Mouse (Mus musculus): ENCODE measurements around the gene Gm960. TPM values are rescaled to one million over a fixed set of nuclear protein-coding genes. Genes with fewer than 3 reads are reported as not detected.

The Gm960 gene
- polyA plus RNA-seq, 1 experiment from 2014 or later: 0.33 TPM

DNA sequence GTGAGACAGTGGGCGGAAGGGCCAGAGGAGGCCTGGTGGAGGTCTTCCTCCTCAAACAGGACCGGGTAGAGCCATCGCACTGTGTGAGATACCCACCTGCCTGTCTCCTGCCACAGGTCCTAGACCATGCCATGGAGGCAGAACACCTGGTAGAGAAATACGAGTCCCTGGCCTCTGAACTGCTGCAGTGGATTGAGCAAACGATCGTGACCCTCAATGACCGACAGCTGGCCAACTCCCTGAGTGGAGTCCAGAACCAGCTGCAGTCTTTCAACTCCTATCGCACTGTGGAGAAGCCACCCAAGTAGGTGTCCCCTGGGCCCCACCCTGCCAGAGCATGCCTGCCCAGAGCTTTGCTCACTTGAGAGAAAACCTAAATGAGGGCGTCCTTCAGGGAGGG, 30.7 kb upstream of the Gm960 start:
- no peak overlapping the region for H3K27ac ChIP-seq (ENCODE audit: low read depth)
- no peak overlapping the region for H3K9ac ChIP-seq (replicated peaks)
- no peak for TF ChIP-seq CTCF (IDR thresholded peaks at IDR 0.05; ENCODE audit: low read depth)
- TF ChIP-seq EP300 (IDR thresholded peaks at IDR 0.05; ENCODE audit: low read depth): no peak
- no peaks in the 10 kb centered on the region for H3K36me3 ChIP-seq (replicated peaks; ENCODE audit: insufficient read depth, low read length)
- DNase-seq (no peak), ATAC-seq (no peak)
- no peak overlapping the region for H3K4me2 ChIP-seq (ENCODE audit: low read depth, low read length)
- H3K9me3 ChIP-seq (ENCODE audit: low read length): no peaks in the 10 kb centered on the region
- H3K4me3 ChIP-seq (ENCODE audit: low read depth, low read length): no peak overlapping the region
- WGBS (ENCODE audit: insufficient replicate concordance): 59% methylated on average over 9 of the region's 9 CpGs
- H3K27me3 ChIP-seq (ENCODE audit: insufficient read depth, low read length): no peaks in the 10 kb centered on the region
- no peaks in the 10 kb centered on the region for H3K4me1 ChIP-seq (ENCODE audit: insufficient read depth)

DNA sequence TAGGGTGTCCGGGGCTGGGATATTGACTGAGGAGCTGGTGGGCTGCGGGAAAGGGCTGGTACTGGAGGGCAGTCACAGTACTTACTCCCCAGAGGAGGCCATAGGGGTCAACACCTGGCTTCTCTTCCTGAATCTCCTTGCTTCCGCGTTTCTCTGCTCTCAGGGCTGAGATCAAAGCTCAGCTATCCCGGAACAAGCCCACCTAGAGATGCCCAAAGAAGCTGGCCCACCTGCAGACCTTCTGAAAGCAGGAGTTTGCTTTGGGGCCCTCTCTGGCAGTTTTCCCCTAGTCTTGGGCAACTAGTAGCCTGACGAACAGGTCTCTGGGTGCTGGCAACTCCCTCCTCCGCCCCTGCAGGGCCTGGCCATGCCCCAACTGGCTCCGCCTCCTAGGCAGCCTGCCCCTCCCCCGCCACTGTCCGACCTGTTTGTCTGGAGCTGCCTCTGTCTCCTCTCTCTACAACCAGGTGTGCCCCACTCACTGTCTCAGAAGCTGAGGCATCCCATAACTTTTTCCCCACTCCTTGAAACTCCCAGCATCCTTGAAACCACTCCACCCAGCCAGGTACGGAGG, 22.3 kb upstream of the Gm960 start:
- TF ChIP-seq CTCF (IDR thresholded peaks at IDR 0.05; ENCODE audit: low read depth) (no peak), EP300 (IDR thresholded peaks at IDR 0.05; ENCODE audit: low read depth) (no peak)
- peak overlapping the region; percentile 26 for H3K4me3 ChIP-seq (ENCODE audit: low read depth, low read length)
- peak overlapping the region; percentile 57 for H3K9ac ChIP-seq (replicated peaks)
- ATAC-seq (peak; percentile 84), DNase-seq (peak; percentile 83)
- H3K9me3 ChIP-seq (ENCODE audit: low read length): no peaks in the 10 kb centered on the region
- H3K27me3 ChIP-seq (ENCODE audit: insufficient read depth, low read length): no peaks in the 10 kb centered on the region
- peak overlapping the region; percentile 55; the same call in 1 of the 2 replicates for H3K27ac ChIP-seq (ENCODE audit: low read depth)
- 30% methylated on average over 11 of the region's 11 CpGs for WGBS (ENCODE audit: insufficient replicate concordance)
- H3K4me2 ChIP-seq (ENCODE audit: low read depth, low read length): peak overlapping the region; percentile 58
- no peaks in the 10 kb centered on the region for H3K36me3 ChIP-seq (replicated peaks; ENCODE audit: insufficient read depth, low read length)
- H3K4me1 ChIP-seq (ENCODE audit: insufficient read depth): peaks cover 10% of the 10 kb centered on the region

DNA sequence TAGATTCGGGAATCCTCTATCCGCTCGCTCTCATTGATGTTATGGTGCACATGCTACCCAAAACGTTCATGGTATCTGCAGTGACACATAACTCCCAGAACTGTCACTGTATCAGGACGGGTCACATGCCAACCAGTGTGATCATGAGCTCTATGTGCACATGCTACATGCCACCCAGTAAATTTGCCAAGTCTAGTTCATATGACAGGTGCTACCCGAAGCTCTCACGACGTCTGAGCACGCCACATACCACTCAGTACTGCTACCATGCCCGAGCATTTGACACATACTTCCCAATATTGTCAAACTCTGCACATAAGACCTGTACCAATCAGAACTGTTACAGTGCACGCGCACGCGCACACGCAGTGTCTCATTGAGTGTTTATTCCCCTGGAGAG, 21.6 kb upstream of the Gm960 start:
- H3K9me3 ChIP-seq (ENCODE audit: low read length): no peaks in the 10 kb centered on the region
- H3K27ac ChIP-seq (ENCODE audit: low read depth): no peak overlapping the region
- H3K4me2 ChIP-seq (ENCODE audit: low read depth, low read length): peak overlapping the region; percentile 58
- H3K27me3 ChIP-seq (ENCODE audit: insufficient read depth, low read length): peaks cover under 1% of the 10 kb centered on the region; the same call in 1 of the 2 replicates
- H3K4me1 ChIP-seq (ENCODE audit: insufficient read depth): peaks cover 10% of the 10 kb centered on the region
- TF ChIP-seq EP300 (IDR thresholded peaks at IDR 0.05; ENCODE audit: low read depth): no peak
- no peak for TF ChIP-seq CTCF (IDR thresholded peaks at IDR 0.05; ENCODE audit: low read depth)
- no peak overlapping the region for H3K4me3 ChIP-seq (ENCODE audit: low read depth, low read length)
- 81% methylated on average over 15 of the region's 15 CpGs for WGBS (ENCODE audit: insufficient replicate concordance)
- H3K9ac ChIP-seq (replicated peaks): no peak overlapping the region
- no peak for ATAC-seq
- no peak for DNase-seq
- no peaks in the 10 kb centered on the region for H3K36me3 ChIP-seq (replicated peaks; ENCODE audit: insufficient read depth, low read length)

DNA sequence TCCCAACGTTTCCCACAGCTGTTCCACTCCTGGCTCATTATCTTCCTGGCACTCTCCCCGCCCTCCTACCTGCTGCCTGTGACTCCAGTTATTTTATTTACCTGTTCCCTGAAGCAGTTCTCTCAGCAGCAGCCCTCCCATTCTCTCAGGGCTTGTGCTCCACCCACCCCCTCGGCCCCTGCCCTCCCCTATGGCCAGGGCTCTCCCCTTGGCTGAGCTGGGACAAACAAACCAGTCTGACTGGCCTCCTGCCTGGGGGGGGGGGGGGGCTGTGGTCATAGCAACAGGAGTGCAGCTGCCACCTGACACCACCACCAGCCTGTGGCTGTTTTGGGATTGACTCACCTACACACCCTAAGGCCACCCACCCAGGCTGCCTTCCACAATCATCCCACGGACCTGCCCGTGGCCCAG, 20.9 kb upstream of the Gm960 start:
- Histone ChIP-seq H3K4me2 (ENCODE audit: low read depth, low read length) (no peak overlapping the region), H3K4me1 (ENCODE audit: insufficient read depth) (peaks cover 10% of the 10 kb centered on the region), H3K9ac (replicated peaks) (no peak overlapping the region), H3K36me3 (replicated peaks; ENCODE audit: insufficient read depth, low read length) (no peaks in the 10 kb centered on the region), H3K27me3 (ENCODE audit: insufficient read depth, low read length) (peaks cover 8% of the 10 kb centered on the region), H3K27ac (ENCODE audit: low read depth) (no peak overlapping the region; the same call in 1 of the 2 replicates), H3K4me3 (ENCODE audit: low read depth, low read length) (no peak overlapping the region), H3K9me3 (ENCODE audit: low read length) (no peaks in the 10 kb centered on the region)
- DNase-seq (peak; percentile 66), ATAC-seq (peak; percentile 69)
- TF ChIP-seq EP300 (IDR thresholded peaks at IDR 0.05; ENCODE audit: low read depth) (no peak), CTCF (IDR thresholded peaks at IDR 0.05; ENCODE audit: low read depth) (no peak)
- WGBS (ENCODE audit: insufficient replicate concordance): 33% methylated on average over 5 of the region's 5 CpGs

DNA sequence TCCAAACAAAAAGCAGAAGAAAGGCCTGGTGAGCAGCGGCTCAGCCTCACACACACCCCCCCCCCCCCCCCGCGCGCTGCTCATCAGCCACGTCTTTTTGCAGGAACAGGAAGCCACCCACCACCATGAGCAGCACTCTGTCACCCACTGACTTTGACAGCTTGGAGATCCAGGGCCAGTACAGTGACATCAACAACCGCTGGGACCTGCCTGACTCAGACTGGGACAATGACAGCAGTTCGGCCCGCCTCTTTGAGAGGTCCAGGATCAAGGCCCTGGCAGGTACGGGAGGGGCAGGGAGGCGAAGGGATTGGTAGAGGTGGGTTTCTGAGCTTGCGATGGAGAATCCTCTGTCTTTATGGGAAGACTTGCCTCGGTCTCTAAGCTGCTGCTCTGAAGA, 20.2 kb upstream of the Gm960 start:
- H3K9me3 ChIP-seq (ENCODE audit: low read length): no peaks in the 10 kb centered on the region

DNA sequence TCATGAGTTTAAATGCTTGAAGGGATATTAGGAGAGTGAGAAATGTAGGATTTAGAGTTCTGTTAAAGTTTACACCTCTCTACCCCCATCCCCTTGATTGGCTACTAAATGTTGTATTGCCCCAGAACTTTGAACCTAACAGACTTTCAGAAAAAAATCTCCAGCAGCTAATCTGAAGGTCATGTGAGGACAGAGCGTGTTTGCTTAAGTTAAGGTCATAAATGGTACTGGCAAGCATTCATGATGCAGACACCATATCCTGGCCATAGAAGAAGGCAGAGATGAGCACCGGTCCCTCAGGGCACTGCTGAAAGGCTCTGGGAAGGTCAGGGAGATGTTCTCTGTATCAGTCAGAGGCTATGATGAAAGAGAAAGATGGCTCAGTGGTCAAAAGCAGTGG, 18.8 kb upstream of the Gm960 start:
- no peak overlapping the region for H3K4me3 ChIP-seq (ENCODE audit: low read depth, low read length)
- H3K9me3 ChIP-seq (ENCODE audit: low read length): no peaks in the 10 kb centered on the region
- TF ChIP-seq CTCF (IDR thresholded peaks at IDR 0.05; ENCODE audit: low read depth): no peak
- TF ChIP-seq EP300 (IDR thresholded peaks at IDR 0.05; ENCODE audit: low read depth): no peak
- H3K27ac ChIP-seq (ENCODE audit: low read depth): no peak overlapping the region
- ATAC-seq (peak; percentile 7; the same call in 1 of the 2 replicates), DNase-seq (no peak)
- peaks cover 10% of the 10 kb centered on the region for H3K4me1 ChIP-seq (ENCODE audit: insufficient read depth)
- H3K27me3 ChIP-seq (ENCODE audit: insufficient read depth, low read length): peaks cover 29% of the 10 kb centered on the region
- WGBS (ENCODE audit: insufficient replicate concordance): 87% methylated on average over 2 of the region's 2 CpGs
- no peaks in the 10 kb centered on the region for H3K36me3 ChIP-seq (replicated peaks; ENCODE audit: insufficient read depth, low read length)
- H3K4me2 ChIP-seq (ENCODE audit: low read depth, low read length): no peak overlapping the region
- H3K9ac ChIP-seq (replicated peaks): no peak overlapping the region

More for the DNA sequence above, 20.2 kb upstream of the Gm960 start:
- Histone ChIP-seq H3K27ac (ENCODE audit: low read depth) (no peak overlapping the region), H3K4me3 (ENCODE audit: low read depth, low read length) (no peak overlapping the region), H3K4me2 (ENCODE audit: low read depth, low read length) (no peak overlapping the region), H3K27me3 (ENCODE audit: insufficient read depth, low read length) (peaks cover 14% of the 10 kb centered on the region), H3K36me3 (replicated peaks; ENCODE audit: insufficient read depth, low read length) (no peaks in the 10 kb centered on the region), H3K9ac (replicated peaks) (no peak overlapping the region), H3K4me1 (ENCODE audit: insufficient read depth) (peaks cover 10% of the 10 kb centered on the region)
- TF ChIP-seq EP300 (IDR thresholded peaks at IDR 0.05; ENCODE audit: low read depth) (no peak), CTCF (IDR thresholded peaks at IDR 0.05; ENCODE audit: low read depth) (no peak)
- ATAC-seq (no peak; the same call in 1 of the 2 replicates), DNase-seq (peak; percentile 18)
- 15% methylated on average over 10 of the region's 12 CpGs for WGBS (ENCODE audit: insufficient replicate concordance)
